Mouse (Mus musculus): ENCODE measurements at regions not wholly inside any gene's neighbourhood (a gene's known extent, or its start where the extent isn't known, plus 50 kb on each side); places are given as distances from the start of the nearest gene placed in this dataset.

DNA sequence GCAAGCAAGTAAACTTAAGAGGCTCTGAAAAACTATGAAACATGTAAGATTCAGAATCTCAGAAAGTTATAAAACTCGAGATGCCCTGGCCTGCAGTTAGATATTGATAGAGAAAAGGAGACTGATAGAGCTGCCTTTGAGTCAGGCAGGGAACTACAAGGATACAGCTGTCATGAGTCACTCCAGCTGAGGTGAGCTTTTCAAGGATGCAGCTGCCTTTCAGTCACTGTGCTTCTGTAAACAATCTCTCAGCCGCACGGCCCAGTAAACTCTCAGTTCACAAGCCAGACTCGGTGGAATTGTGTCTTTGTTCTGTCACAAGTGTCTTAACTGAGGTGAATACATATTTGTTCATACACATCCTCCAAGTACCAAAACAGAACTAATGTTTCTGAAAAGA, 334.9 kb upstream of the Rsrc1 start:
- no peak for DNase-seq (ENCODE audit: extremely low spot score in 1 of 2, low spot score in 1 of 2)

DNA sequence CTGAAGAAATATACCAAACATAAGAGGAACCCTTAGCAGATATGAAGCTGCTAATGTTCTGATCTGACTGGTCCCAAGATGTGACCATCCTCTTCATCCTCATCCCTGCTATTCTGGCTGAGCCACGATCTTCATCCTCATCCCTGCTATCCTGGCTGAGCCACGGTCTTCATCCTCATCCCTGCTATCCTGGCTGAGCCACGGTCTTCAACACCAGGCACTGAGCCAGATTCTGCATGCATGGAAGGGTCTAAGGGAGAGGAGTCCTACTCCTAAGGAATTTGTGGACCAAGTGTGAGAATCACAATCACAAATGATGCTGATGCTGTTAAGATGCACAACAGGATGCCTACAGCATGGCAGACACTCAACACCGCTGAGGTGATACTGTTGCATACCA, 331.9 kb upstream of the Rsrc1 start:
- no peak for DNase-seq (ENCODE audit: extremely low spot score in 1 of 2, low spot score in 1 of 2)

GRCm38 (mm10) chr3:66650076-66650748, 331.0 kb upstream of the Rsrc1 start:
- DNase-seq (ENCODE audit: extremely low spot score in 1 of 2, low spot score in 1 of 2), result peak in 1 of 2 experiments; percentile 12

DNA sequence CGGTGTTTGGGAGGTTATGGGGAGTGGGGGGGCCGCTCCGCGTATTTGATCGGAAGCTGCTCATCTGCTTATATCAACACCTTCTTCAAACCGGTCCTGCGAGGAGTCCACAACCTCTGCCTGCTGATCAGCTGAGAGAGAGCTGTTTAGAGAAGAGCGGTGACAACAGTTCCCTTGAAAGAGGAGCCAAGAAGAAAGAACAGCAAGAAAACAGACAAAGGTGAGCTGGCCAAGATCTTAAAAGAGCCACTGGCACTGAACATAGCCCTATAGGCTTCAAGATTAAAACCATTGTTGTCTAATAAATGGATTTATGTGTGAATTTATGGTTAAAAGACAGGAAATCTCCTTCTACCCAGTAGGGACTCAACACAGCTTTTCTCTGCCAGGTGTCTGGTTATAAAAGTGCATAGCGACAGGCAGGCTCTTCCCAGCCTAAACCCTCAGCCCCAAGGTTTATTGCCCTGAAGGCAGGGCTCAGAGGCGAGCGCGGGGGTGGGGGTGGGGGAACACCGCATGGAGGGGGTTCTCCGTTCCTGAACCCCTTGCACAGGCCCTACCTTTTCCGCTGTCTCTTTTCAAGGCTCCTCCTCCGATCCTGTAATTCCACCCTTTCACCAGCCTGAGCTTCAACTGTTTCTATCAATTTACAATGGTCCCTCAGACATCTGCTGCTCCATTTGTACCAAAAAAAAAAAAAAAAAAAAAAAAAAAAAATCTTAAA, 330.3 kb upstream of the Rsrc1 start:
- no peak for DNase-seq (ENCODE audit: extremely low spot score in 1 of 2, low spot score in 1 of 2)

GRCm38 (mm10) chr3:66652139-66652846, 328.9 kb upstream of the Rsrc1 start:
- DNase-seq (ENCODE audit: extremely low spot score in 1 of 2, low spot score in 1 of 2), result no peak

DNA sequence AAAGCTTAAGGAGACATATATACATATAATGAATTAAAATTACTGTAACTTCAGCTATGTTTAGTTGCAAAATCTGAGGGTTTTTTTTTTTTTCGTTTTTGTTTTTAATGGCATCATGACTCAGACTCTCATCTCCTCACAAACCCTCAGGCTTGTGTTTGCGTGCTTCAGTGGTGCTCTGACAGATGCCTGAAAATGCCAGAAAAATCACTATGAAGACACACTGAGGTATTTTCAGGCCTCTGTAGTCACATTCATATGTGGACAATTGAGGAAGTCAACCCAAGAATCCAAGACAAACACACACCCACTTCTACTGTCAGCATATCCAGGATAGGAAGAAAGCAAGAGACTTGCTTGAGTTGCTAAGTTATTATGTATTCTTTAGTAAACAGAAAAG, 327.2 kb upstream of the Rsrc1 start:
- DNase-seq (ENCODE audit: extremely low spot score in 1 of 2, low spot score in 1 of 2), result no peak

GRCm38 (mm10) chr3:66654860-66655259, 326.3 kb upstream of the Rsrc1 start:
- DNase-seq (ENCODE audit: extremely low spot score in 1 of 2, low spot score in 1 of 2), result no peak

GRCm38 (mm10) chr3:66656458-66656857, 324.7 kb upstream of the Rsrc1 start:
- DNase-seq (ENCODE audit: extremely low spot score in 1 of 2, low spot score in 1 of 2), result no peak

- no peak for DNase-seq (ENCODE audit: extremely low spot score in 1 of 2, low spot score in 1 of 2)
These were observed 320.6 kb upstream of the Rsrc1 start for GRCm38 (mm10) chr3:66660555-66660954.

DNA sequence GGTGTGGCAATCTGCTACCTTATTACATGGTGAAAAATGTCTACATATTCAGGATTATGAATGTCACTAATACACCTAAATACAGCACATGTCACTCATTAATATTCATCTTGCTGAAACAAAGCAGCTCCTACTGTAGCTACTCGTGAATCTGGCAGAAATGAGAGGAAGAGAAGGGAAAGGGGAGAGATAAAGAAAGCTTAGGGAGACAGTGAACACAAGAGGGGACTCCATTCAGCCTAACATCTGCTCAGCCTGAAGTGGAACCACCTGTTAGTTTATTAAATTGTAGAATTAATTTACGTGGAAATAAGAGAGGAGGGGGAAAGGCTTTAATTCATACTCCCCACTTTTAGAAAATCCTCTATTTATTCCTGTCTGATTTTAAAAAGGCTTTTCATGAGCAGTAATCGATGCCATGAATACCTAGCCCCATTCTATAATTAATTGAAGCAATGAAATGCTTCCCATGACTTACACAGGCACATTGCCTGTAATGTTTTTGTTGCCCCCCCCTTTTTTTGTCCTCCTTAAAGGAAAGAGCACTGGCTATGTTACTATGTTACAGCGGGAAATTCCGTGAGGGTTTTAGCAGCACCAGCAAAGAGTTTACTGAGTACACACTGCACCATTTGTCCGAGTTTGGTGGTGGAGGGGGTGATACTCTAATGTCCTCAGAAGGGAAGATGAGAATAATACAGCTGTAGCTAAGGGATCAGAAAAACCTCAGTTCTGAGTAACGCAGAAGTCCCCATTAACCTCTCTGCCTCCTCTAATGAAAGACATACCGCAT, 319.2 kb upstream of the Rsrc1 start:
- no peak for DNase-seq (ENCODE audit: extremely low spot score in 1 of 2, low spot score in 1 of 2)

DNA sequence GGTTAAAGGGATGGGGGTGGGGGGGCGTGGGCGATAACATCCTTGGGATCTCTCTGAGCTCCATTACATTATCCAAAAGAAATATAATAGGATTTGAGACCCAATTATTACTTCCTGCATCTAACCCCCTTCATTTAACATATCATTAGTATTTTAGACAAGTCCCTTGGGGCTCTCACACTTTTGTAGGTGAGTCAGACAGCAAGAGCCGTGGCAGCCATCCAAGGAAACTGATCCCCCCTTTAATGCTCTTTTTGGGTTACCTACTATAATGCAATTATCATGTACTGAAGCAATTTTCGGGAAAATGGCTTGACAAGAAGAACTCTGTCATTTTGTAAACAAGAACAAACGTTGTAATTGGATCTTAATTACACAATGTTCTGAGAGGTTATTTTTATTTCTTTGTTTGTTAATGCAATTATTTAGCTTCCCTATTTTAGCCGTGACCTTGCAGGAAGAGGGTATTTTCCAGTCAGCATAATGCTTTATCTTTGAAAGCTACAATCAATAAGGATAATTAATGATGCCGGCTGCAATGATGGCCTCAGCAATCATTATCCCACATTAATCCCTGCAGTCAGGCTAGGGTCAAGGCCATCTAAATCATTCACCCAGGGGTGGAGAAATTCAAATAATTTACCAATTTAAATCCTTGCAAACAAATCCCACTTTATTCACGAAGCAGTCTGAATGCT, 297.5 kb upstream of the Rsrc1 start:
- no peak for DNase-seq (ENCODE audit: extremely low spot score in 1 of 2, low spot score in 1 of 2)

- no peak for DNase-seq (ENCODE audit: extremely low spot score in 1 of 2, low spot score in 1 of 2)
These were observed 296.8 kb upstream of the Rsrc1 start for GRCm38 (mm10) chr3:66684287-66684903.

- no peak for DNase-seq (ENCODE audit: extremely low spot score in 1 of 2, low spot score in 1 of 2)
These were observed 296.1 kb upstream of the Rsrc1 start for GRCm38 (mm10) chr3:66685136-66685535.

- no peak for DNase-seq (ENCODE audit: extremely low spot score in 1 of 2, low spot score in 1 of 2)
These were observed 294.1 kb upstream of the Rsrc1 start for GRCm38 (mm10) chr3:66687126-66687525.

DNA sequence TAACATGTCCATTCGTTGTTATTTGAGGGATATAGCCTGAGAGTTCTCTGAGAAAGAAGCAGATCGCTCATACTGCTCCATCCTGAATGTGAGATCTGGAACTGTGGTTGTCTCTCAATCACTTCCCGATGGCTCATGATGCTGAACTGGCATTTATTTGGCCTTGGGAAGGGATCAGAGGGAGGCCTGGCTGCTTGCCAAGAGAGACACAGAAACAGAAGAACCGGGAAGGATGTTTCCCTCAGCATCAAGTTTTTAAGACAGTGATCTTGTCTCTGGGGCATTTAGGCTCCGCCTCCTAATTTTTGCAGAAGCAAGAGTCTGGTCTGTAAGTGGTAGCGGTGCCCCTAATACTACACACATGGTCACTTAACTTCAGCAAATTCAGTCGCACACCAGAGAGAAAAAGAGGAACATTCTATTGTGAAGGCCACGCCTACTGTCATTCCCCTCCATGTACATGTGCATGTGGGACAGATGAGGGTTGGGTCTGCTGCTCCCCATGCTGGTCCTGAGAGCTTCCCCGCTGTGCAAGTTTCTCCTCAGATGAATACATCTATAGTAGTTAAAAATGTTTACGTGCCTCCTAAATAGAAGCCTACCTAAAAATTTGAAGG, 290.2 kb upstream of the Rsrc1 start:
- DNase-seq (ENCODE audit: extremely low spot score in 1 of 2, low spot score in 1 of 2), result no peak

DNA sequence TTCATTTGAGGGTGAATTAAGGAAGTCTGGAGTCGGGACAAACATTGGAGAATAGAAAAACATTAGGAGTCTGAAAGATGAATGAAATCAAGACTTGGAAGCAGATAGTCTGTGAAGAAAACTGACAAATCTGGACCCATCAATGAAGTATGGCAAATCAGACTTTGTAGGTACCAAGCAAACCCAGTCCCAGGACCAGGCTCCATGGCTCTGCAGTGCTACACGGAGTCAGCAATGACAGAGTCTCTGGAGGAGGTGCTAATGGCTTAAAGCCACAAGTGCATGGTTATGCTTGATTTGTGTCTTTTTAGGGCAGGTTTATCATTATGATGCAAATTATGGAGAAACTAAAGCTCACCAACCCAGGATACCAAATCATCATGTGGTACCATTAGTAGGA, 286.1 kb upstream of the Rsrc1 start:
- no peak for DNase-seq (ENCODE audit: extremely low spot score in 1 of 2, low spot score in 1 of 2)

DNA sequence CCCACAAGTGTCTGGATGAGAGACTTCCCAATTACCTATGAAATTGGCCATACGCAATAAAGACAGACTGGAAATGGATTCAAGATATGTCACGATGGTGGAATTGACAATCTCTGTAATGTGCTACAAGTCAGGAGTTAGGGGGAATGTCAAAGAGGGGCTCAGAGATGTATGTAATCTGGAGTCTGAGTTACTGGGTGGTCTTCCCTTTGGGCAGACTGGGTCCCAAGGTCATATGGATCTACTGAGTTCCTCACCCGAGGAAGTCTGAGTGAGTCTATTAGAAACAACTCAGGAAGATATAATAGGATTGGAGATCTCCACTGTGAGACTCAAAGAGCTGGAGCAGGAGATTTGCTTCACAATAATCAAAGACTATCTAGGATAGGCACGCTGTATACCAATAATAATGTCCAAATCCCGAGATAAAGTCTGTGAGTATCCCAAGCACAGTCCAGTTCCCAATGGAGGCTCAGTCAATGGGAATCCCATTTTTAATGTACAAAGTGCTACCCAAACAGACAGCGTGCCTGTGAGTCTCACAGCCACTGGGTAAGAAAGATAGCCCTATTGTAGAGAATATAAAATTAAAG, 285.4 kb upstream of the Rsrc1 start:
- DNase-seq (ENCODE audit: extremely low spot score in 1 of 2, low spot score in 1 of 2), result no peak

- peak; percentile 16 to 52 for DNase-seq (ENCODE audit: extremely low spot score in 1 of 2, low spot score in 1 of 2)
These were observed 283.1 kb upstream of the Rsrc1 start for GRCm38 (mm10) chr3:66698083-66698482.

DNA sequence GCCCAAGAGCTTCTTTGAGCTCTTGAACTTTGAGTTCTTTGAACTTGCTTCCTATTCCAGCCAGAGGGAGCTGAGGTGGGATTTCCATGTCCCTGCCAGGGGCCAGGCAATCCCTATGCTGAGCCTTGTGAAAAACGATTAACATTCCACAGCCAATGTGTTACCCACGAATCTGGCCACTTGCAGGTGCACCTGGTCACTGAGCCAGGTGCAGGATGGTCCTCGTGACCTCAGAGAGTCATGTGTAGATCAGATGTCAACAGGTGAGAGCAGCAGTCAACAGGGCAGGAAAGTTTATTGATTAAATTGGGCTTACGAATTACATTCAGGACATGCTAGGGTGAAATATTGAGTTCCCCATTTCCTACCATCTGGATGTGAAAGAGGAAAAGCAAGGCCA, 275.4 kb upstream of the Rsrc1 start:
- no peak for DNase-seq (ENCODE audit: extremely low spot score in 1 of 2, low spot score in 1 of 2)
